Mouse (Mus musculus): ENCODE data around the gene Fbxl5. TPM values are rescaled to one million over a fixed set of nuclear protein-coding genes. Genes with fewer than 3 reads are reported as not detected.

Gene Fbxl5
- polyA plus RNA-seq, 1 experiment from 2014 or later, result 63.0 TPM

- Histone ChIP-seq H3K4me2 (ENCODE audit: low read depth, severe bottlenecking) (no peak overlapping the region), H3K36me3 (ENCODE audit: control insufficient read depth, insufficient read depth, low read length) (no peaks in the 10 kb centered on the region), H3K9me3 (ENCODE audit: control insufficient read depth, low read length) (no peaks in the 10 kb centered on the region), H3K9ac (ENCODE audit: low read length) (no peak overlapping the region), H3K27me3 (ENCODE audit: control insufficient read depth, insufficient read depth, low read length) (no peaks in the 10 kb centered on the region), H3K27ac (replicated peaks; ENCODE audit: low read depth, low read length) (no peak overlapping the region), H3K4me1 (ENCODE audit: control insufficient read depth, insufficient read depth, low read length) (0 out of 2 replicates have a peak, but pooled peaks cover 2% of the 10 kb centered on the region), H3K4me3 (ENCODE audit: low read depth, low read length) (no peak overlapping the region)
- ATAC-seq (ENCODE audit: insufficient number of reproducible peaks, low FRiP score, low TSS enrichment, low read depth) (no peak), DNase-seq (ENCODE audit: low spot score) (no peak)
- WGBS, result 90% methylated on average over 4 of the region's 4 CpGs
Measured at GRCm38 (mm10) chr5:43786607-43787006, 34.8 kb downstream of the Fbxl5 start.

GRCm38 (mm10) chr5:43783996-43784395, 37.4 kb downstream of the Fbxl5 start:
- Histone ChIP-seq H3K4me1 (ENCODE audit: control insufficient read depth, insufficient read depth, low read length) (peaks cover 2% of the 10 kb centered on the region; the same call in 1 of the 2 replicates), H3K36me3 (ENCODE audit: control insufficient read depth, insufficient read depth, low read length) (no peaks in the 10 kb centered on the region), H3K9me3 (ENCODE audit: control insufficient read depth, low read length) (no peaks in the 10 kb centered on the region), H3K9ac (ENCODE audit: low read length) (no peak overlapping the region), H3K27ac (replicated peaks; ENCODE audit: low read depth, low read length) (no peak overlapping the region), H3K27me3 (ENCODE audit: control insufficient read depth, insufficient read depth, low read length) (no peaks in the 10 kb centered on the region), H3K4me3 (ENCODE audit: low read depth, low read length) (no peak overlapping the region), H3K4me2 (ENCODE audit: low read depth, severe bottlenecking) (no peak overlapping the region)
- no peak for ATAC-seq (ENCODE audit: insufficient number of reproducible peaks, low FRiP score, low TSS enrichment, low read depth)
- WGBS, result 90% methylated on average over 2 of the region's 2 CpGs
- DNase-seq (ENCODE audit: low spot score), result no peak

GRCm38 (mm10) chr5:43781977-43782930, 39.2 kb downstream of the Fbxl5 start:
- Histone ChIP-seq H3K27me3 (ENCODE audit: control insufficient read depth, insufficient read depth, low read length) (no peaks in the 10 kb centered on the region), H3K4me2 (ENCODE audit: low read depth, severe bottlenecking) (peak overlapping the region; percentile 72), H3K9me3 (ENCODE audit: control insufficient read depth, low read length) (no peaks in the 10 kb centered on the region), H3K9ac (ENCODE audit: low read length) (peak overlapping the region; percentile 97), H3K4me3 (ENCODE audit: low read depth, low read length) (peak overlapping the region; percentile 87), H3K27ac (replicated peaks; ENCODE audit: low read depth, low read length) (peak overlapping the region; percentile 89), H3K4me1 (ENCODE audit: control insufficient read depth, insufficient read depth, low read length) (peaks cover 2% of the 10 kb centered on the region; the same call in 1 of the 2 replicates), H3K36me3 (ENCODE audit: control insufficient read depth, insufficient read depth, low read length) (no peaks in the 10 kb centered on the region)
- ATAC-seq (ENCODE audit: insufficient number of reproducible peaks, low FRiP score, low TSS enrichment, low read depth), result peak; percentile 92
- 3% methylated on average over 69 of the region's 82 CpGs for WGBS
- peak; percentile 84 for DNase-seq (ENCODE audit: low spot score)

GRCm38 (mm10) chr5:43781423-43781976, 39.9 kb downstream of the Fbxl5 start:
- H3K9me3 ChIP-seq (ENCODE audit: control insufficient read depth, low read length), result no peaks in the 10 kb centered on the region
- peak overlapping the region; percentile 97 for H3K9ac ChIP-seq (ENCODE audit: low read length)
- peak overlapping the region; percentile 72 for H3K4me2 ChIP-seq (ENCODE audit: low read depth, severe bottlenecking)
- DNase-seq (ENCODE audit: low spot score), result peak; percentile 67
- H3K36me3 ChIP-seq (ENCODE audit: control insufficient read depth, insufficient read depth, low read length), result no peaks in the 10 kb centered on the region
- H3K27me3 ChIP-seq (ENCODE audit: control insufficient read depth, insufficient read depth, low read length), result no peaks in the 10 kb centered on the region
- peak overlapping the region; percentile 87 for H3K4me3 ChIP-seq (ENCODE audit: low read depth, low read length)
- H3K27ac ChIP-seq (replicated peaks; ENCODE audit: low read depth, low read length), result peak overlapping the region; percentile 89
- peak; percentile 77 for ATAC-seq (ENCODE audit: insufficient number of reproducible peaks, low FRiP score, low TSS enrichment, low read depth)
- WGBS, result under 1% methylated on average over 32 of the region's 61 CpGs
- peaks cover 2% of the 10 kb centered on the region; the same call in 1 of the 2 replicates for H3K4me1 ChIP-seq (ENCODE audit: control insufficient read depth, insufficient read depth, low read length)

- ATAC-seq (ENCODE audit: insufficient number of reproducible peaks, low FRiP score, low TSS enrichment, low read depth), result no peak
- 90% methylated on average over 3 of the region's 3 CpGs for WGBS
- no peak overlapping the region for H3K4me2 ChIP-seq (ENCODE audit: low read depth, severe bottlenecking)
Measured at GRCm38 (mm10) chr5:43778583-43778982, 42.9 kb downstream of the Fbxl5 start.

GRCm38 (mm10) chr5:43776993-43777392, 44.4 kb downstream of the Fbxl5 start:
- H3K27ac ChIP-seq (replicated peaks; ENCODE audit: low read depth, low read length), result no peak overlapping the region
- DNase-seq (ENCODE audit: low spot score), result no peak
- 66% methylated on average over 1 of the region's 1 CpGs for WGBS
- ATAC-seq (ENCODE audit: insufficient number of reproducible peaks, low FRiP score, low TSS enrichment, low read depth), result no peak
- no peaks in the 10 kb centered on the region for H3K27me3 ChIP-seq (ENCODE audit: control insufficient read depth, insufficient read depth, low read length)
- no peak overlapping the region for H3K4me3 ChIP-seq (ENCODE audit: low read depth, low read length)
- H3K9ac ChIP-seq (ENCODE audit: low read length), result no peak overlapping the region
- no peaks in the 10 kb centered on the region; the same call in 1 of the 2 replicates for H3K4me1 ChIP-seq (ENCODE audit: control insufficient read depth, insufficient read depth, low read length)
- H3K36me3 ChIP-seq (ENCODE audit: control insufficient read depth, insufficient read depth, low read length), result no peaks in the 10 kb centered on the region
- H3K4me2 ChIP-seq (ENCODE audit: low read depth, severe bottlenecking), result no peak overlapping the region
- no peaks in the 10 kb centered on the region for H3K9me3 ChIP-seq (ENCODE audit: control insufficient read depth, low read length)

More at GRCm38 (mm10) chr5:43778583-43778982, 42.9 kb downstream of the Fbxl5 start:
- no peaks in the 10 kb centered on the region for H3K9me3 ChIP-seq (ENCODE audit: control insufficient read depth, low read length)
- H3K9ac ChIP-seq (ENCODE audit: low read length), result no peak overlapping the region
- no peak overlapping the region for H3K4me3 ChIP-seq (ENCODE audit: low read depth, low read length)
- no peaks in the 10 kb centered on the region for H3K36me3 ChIP-seq (ENCODE audit: control insufficient read depth, insufficient read depth, low read length)
- no peak overlapping the region for H3K27ac ChIP-seq (replicated peaks; ENCODE audit: low read depth, low read length)
- H3K27me3 ChIP-seq (ENCODE audit: control insufficient read depth, insufficient read depth, low read length), result no peaks in the 10 kb centered on the region
- DNase-seq (ENCODE audit: low spot score), result no peak
- H3K4me1 ChIP-seq (ENCODE audit: control insufficient read depth, insufficient read depth, low read length), result peaks cover 2% of the 10 kb centered on the region; the same call in 1 of the 2 replicates

- Histone ChIP-seq H3K27me3 (ENCODE audit: control insufficient read depth, insufficient read depth, low read length) (no peaks in the 10 kb centered on the region), H3K27ac (replicated peaks; ENCODE audit: low read depth, low read length) (no peak overlapping the region), H3K9ac (ENCODE audit: low read length) (no peak overlapping the region), H3K36me3 (ENCODE audit: control insufficient read depth, insufficient read depth, low read length) (no peaks in the 10 kb centered on the region), H3K4me1 (ENCODE audit: control insufficient read depth, insufficient read depth, low read length) (no peaks in the 10 kb centered on the region; the same call in 1 of the 2 replicates), H3K9me3 (ENCODE audit: control insufficient read depth, low read length) (no peaks in the 10 kb centered on the region), H3K4me2 (ENCODE audit: low read depth, severe bottlenecking) (no peak overlapping the region), H3K4me3 (ENCODE audit: low read depth, low read length) (no peak overlapping the region)
- ATAC-seq (ENCODE audit: insufficient number of reproducible peaks, low FRiP score, low TSS enrichment, low read depth) (no peak), DNase-seq (ENCODE audit: low spot score) (no peak)
Measured at GRCm38 (mm10) chr5:43776407-43776806, 45.0 kb downstream of the Fbxl5 start.

GRCm38 (mm10) chr5:43771555-43771954, 49.9 kb downstream of the Fbxl5 start:
- H3K9me3 ChIP-seq (ENCODE audit: control insufficient read depth, low read length), result no peaks in the 10 kb centered on the region
- H3K9ac ChIP-seq (ENCODE audit: low read length), result no peak overlapping the region
- ATAC-seq (ENCODE audit: insufficient number of reproducible peaks, low FRiP score, low TSS enrichment, low read depth) (no peak), DNase-seq (ENCODE audit: low spot score) (no peak)
- H3K36me3 ChIP-seq (ENCODE audit: control insufficient read depth, insufficient read depth, low read length), result peaks cover 7% of the 10 kb centered on the region; the same call in 1 of the 2 replicates
- no peak overlapping the region for H3K4me3 ChIP-seq (ENCODE audit: low read depth, low read length)
- no peaks in the 10 kb centered on the region for H3K4me1 ChIP-seq (ENCODE audit: control insufficient read depth, insufficient read depth, low read length)
- WGBS, result 89% methylated on average over 3 of the region's 3 CpGs
- H3K27ac ChIP-seq (replicated peaks; ENCODE audit: low read depth, low read length), result no peak overlapping the region
- no peaks in the 10 kb centered on the region for H3K27me3 ChIP-seq (ENCODE audit: control insufficient read depth, insufficient read depth, low read length)
- H3K4me2 ChIP-seq (ENCODE audit: low read depth, severe bottlenecking), result no peak overlapping the region

Data from limb, embryonic 11.5 days (tissue).